Mouse (Mus musculus): ENCODE results near the gene Fsd1l.

GRCm38 (mm10) chr4:53682092-53682491 is 50.8 kb downstream of the Fsd1l start:
- no peak for TF ChIP-seq CTCF (IDR thresholded peaks at IDR 0.05; ENCODE audit: insufficient read depth, low read length)
- TF ChIP-seq POLR2A (IDR thresholded peaks at IDR 0.05; ENCODE audit: borderline replicate concordance, extremely low read depth, low read depth, low read length) = no peak

Measured in lung, adult 2 months (tissue).